Mouse (Mus musculus) CD4-positive, CD25-positive, alpha-beta regulatory T cell (primary cell): ENCODE data around the gene Ulk4. TPM values are rescaled to one million over a fixed set of nuclear protein-coding genes. Genes with fewer than 3 reads are reported as not detected.

Experiments used
- polyA plus RNA-seq: library from polyadenylated mRNA; unstranded; fragments of 100-300 nt; shearing (Covaris generic); gene quantifications from one replicate; pipeline ENCODE4 v1.2.1, GENCODE M21; 2017

Ulk4 gene
- polyA plus RNA-seq, result 24.9 TPM

DNA sequence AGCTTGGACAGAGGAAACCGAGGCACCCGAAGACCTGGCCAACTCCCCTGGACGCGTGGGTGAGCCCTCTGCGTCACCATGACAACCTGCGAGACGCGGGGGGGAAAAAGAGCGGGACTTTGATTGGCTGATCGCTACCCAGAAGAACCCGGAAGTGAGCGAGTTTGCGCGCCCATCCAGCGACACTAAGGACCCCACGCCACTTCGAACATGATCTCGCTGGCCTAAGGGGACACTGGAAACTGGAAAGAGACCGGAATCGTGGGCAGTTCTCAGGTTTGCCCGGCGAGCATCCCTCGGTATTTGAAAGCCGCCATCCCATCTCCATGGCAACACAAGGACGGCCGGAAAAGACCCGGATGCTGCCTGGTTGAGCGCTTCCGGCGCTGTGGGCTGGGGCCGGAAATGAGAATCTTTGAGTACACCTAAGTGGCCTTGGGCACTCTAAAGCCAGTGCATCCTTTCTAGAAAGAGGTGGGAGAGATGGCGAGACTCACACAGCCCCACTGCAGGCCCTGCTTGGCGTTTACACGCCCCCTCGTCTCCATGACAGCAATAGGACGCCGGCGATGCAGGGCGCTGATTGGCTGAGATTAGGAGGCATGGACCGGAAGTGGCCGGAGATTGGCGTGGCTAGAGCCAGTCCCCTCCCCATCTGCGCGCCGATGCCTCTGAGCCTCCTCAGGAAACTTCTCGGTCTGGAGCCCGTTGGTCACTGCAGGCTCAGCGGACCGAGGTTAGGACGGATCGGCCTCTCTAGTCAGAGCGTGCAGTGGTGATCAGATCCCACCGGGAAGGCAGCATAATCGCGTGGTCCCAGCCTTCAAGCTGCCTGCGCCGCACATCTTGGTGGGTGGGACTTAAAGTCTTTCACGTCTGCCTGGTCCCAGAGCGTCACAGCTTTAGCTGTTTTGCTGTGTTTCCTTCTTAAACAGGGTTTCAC is at the start of gene Ulk4:
Ulk4 (minus strand) TSS at position 80 of the 943 bp plus-strand sequence.

DNA sequence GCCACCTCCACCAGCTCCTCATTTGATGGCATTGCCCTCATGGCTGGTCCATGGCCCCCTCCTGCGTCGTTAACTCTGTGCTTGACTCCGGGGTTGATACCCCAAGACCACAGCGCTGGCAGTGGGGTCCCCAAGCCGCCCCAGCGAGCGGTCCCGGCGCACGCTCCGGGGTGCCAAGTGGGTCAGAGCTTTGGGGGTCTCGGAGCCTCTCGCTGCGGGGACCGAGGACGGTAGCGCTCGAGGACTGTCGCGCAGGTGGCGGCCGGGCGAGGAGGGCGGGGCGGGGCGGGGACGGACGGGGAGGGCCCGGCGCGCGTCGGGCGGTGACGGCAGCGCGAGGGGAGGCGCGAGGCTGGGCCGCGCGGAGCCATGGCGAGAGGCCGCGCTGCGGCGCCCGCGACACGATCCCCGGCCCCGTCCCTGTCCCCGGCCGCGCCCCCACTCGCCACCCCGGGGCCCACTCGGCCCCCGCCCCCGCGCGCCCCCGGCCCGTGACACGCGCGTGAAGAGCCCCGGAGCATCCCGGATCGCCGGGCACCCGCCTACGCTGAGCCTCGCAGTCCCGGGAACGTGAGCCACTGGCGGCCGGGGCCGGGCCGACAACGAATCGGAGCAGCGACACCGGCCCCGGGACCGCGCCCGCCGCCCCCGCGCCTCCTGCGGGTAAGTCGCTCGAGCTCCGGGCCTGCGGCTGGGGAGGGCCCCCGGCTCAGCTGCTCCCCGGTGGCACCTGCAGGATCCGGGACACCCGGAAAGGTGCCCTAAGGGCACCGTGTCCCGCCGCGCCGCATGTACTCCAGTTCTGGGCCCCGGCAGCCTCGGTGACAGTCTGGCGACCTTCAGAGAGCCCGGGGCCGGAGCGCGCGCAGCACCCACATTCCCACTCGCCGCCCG is 20.4 kb upstream of the Ulk4 start, which contains the start of gene Trak1:
Trak1 (plus strand) TSS at position 332 of the 894 bp plus-strand sequence.

GRCm38 (mm10) chr9:120929081-120929480 is 347.9 kb downstream of the Ulk4 start, which contains the start of gene Ctnnb1:
TSS of gene Ctnnb1 (plus strand) at chr9:120929216.

Other genes with a start within 250 kb of the Ulk4 start
- gene Trak1, start 20.3 kb upstream of the Ulk4 start, polyA plus RNA-seq, result 39.4 TPM
- gene Cck, start 218.5 kb upstream of the Ulk4 start, polyA plus RNA-seq, result not detected